Mouse (Mus musculus): ENCODE measurements around the gene Olfr985. TPM values are rescaled to one million over a fixed set of nuclear protein-coding genes. Genes with fewer than 3 reads are reported as not detected.

Olfr985 gene
- polyA plus RNA-seq (2012) = not detected in 2 replicates

GRCm38 (mm10) chr9:40130084-40130483 is at the start of gene Olfr985:
TSS of gene Olfr985 (minus strand) at chr9:40130184.
- no peak for TF ChIP-seq GATA1 (IDR thresholded peaks at IDR 0.05; ENCODE audit: low read length)
- no peak for TF ChIP-seq TAL1 (IDR thresholded peaks at IDR 0.05; ENCODE audit: low read length)
- no peaks in the 10 kb centered on the region for H3K27me3 ChIP-seq (ENCODE audit: control insufficient read depth)
- no peak within 1 kb of the TSS for H3K4me3 ChIP-seq (replicated peaks)
- H3K36me3 ChIP-seq (ENCODE audit: control insufficient read depth) = no peaks in the 10 kb centered on the region
- H3K9me3 ChIP-seq (ENCODE audit: control insufficient read depth, low read length) = no peaks in the 10 kb centered on the region
- H3K4me1 ChIP-seq (ENCODE audit: control insufficient read depth) = no peaks in the 10 kb centered on the region

- no peak for TF ChIP-seq TAL1 (IDR thresholded peaks at IDR 0.05; ENCODE audit: low read length)
- Histone ChIP-seq H3K36me3 (ENCODE audit: control insufficient read depth) (no peaks in the 10 kb centered on the region), H3K4me3 (replicated peaks) (no peak overlapping the region), H3K4me1 (ENCODE audit: control insufficient read depth) (no peaks in the 10 kb centered on the region), H3K9me3 (ENCODE audit: control insufficient read depth, low read length) (no peaks in the 10 kb centered on the region), H3K27me3 (ENCODE audit: control insufficient read depth) (no peaks in the 10 kb centered on the region)
These were observed 47.0 kb upstream of the Olfr985 start for GRCm38 (mm10) chr9:40177017-40177416.

- Histone ChIP-seq H3K4me1 (ENCODE audit: control insufficient read depth) (no peaks in the 10 kb centered on the region), H3K36me3 (ENCODE audit: control insufficient read depth) (no peaks in the 10 kb centered on the region), H3K9me3 (ENCODE audit: control insufficient read depth, low read length) (no peaks in the 10 kb centered on the region), H3K4me3 (replicated peaks) (no peak overlapping the region), H3K27me3 (ENCODE audit: control insufficient read depth) (no peaks in the 10 kb centered on the region)
- TF ChIP-seq TAL1 (IDR thresholded peaks at IDR 0.05; ENCODE audit: low read length) (no peak), GATA1 (IDR thresholded peaks at IDR 0.05; ENCODE audit: low read length) (no peak)
These were observed 36.5 kb upstream of the Olfr985 start for GRCm38 (mm10) chr9:40166446-40166845.

GRCm38 (mm10) chr9:40155118-40155644 is 25.2 kb upstream of the Olfr985 start:
- Histone ChIP-seq H3K36me3 (ENCODE audit: control insufficient read depth) (no peaks in the 10 kb centered on the region), H3K4me3 (replicated peaks) (no peak overlapping the region), H3K27me3 (ENCODE audit: control insufficient read depth) (no peaks in the 10 kb centered on the region), H3K9me3 (ENCODE audit: control insufficient read depth, low read length) (no peaks in the 10 kb centered on the region), H3K4me1 (ENCODE audit: control insufficient read depth) (no peaks in the 10 kb centered on the region)
- TF ChIP-seq GATA1 (IDR thresholded peaks at IDR 0.05; ENCODE audit: low read length) = no peak
- no peak for TF ChIP-seq TAL1 (IDR thresholded peaks at IDR 0.05; ENCODE audit: low read length)

GRCm38 (mm10) chr9:40141544-40141943 is 11.6 kb upstream of the Olfr985 start:
- H3K27me3 ChIP-seq (ENCODE audit: control insufficient read depth) = no peaks in the 10 kb centered on the region
- no peak overlapping the region for H3K4me3 ChIP-seq (replicated peaks)
- H3K4me1 ChIP-seq (ENCODE audit: control insufficient read depth) = no peaks in the 10 kb centered on the region
- no peak for TF ChIP-seq GATA1 (IDR thresholded peaks at IDR 0.05; ENCODE audit: low read length)
- TF ChIP-seq TAL1 (IDR thresholded peaks at IDR 0.05; ENCODE audit: low read length) = no peak
- no peaks in the 10 kb centered on the region for H3K36me3 ChIP-seq (ENCODE audit: control insufficient read depth)
- no peaks in the 10 kb centered on the region for H3K9me3 ChIP-seq (ENCODE audit: control insufficient read depth, low read length)

GRCm38 (mm10) chr9:40139484-40139883 is 9.5 kb upstream of the Olfr985 start:
- Histone ChIP-seq H3K4me3 (replicated peaks) (no peak overlapping the region), H3K27me3 (ENCODE audit: control insufficient read depth) (no peaks in the 10 kb centered on the region), H3K9me3 (ENCODE audit: control insufficient read depth, low read length) (no peaks in the 10 kb centered on the region), H3K4me1 (ENCODE audit: control insufficient read depth) (no peaks in the 10 kb centered on the region), H3K36me3 (ENCODE audit: control insufficient read depth) (no peaks in the 10 kb centered on the region)
- no peak for TF ChIP-seq GATA1 (IDR thresholded peaks at IDR 0.05; ENCODE audit: low read length)
- TF ChIP-seq TAL1 (IDR thresholded peaks at IDR 0.05; ENCODE audit: low read length) = no peak

GRCm38 (mm10) chr9:40136987-40137688 is 7.2 kb upstream of the Olfr985 start:
- Histone ChIP-seq H3K36me3 (ENCODE audit: control insufficient read depth) (no peaks in the 10 kb centered on the region), H3K4me3 (replicated peaks) (no peak overlapping the region), H3K4me1 (ENCODE audit: control insufficient read depth) (no peaks in the 10 kb centered on the region), H3K27me3 (ENCODE audit: control insufficient read depth) (no peaks in the 10 kb centered on the region), H3K9me3 (ENCODE audit: control insufficient read depth, low read length) (no peaks in the 10 kb centered on the region)
- TF ChIP-seq TAL1 (IDR thresholded peaks at IDR 0.05; ENCODE audit: low read length) = no peak

GRCm38 (mm10) chr9:40130556-40130955 is 572 bp upstream of the Olfr985 start:
- H3K4me3 ChIP-seq (replicated peaks) = no peak overlapping the region
- no peaks in the 10 kb centered on the region for H3K9me3 ChIP-seq (ENCODE audit: control insufficient read depth, low read length)
- no peaks in the 10 kb centered on the region for H3K4me1 ChIP-seq (ENCODE audit: control insufficient read depth)
- no peaks in the 10 kb centered on the region for H3K27me3 ChIP-seq (ENCODE audit: control insufficient read depth)
- TF ChIP-seq TAL1 (IDR thresholded peaks at IDR 0.05; ENCODE audit: low read length) (no peak), GATA1 (IDR thresholded peaks at IDR 0.05; ENCODE audit: low read length) (no peak)
- no peaks in the 10 kb centered on the region for H3K36me3 ChIP-seq (ENCODE audit: control insufficient read depth)

- Histone ChIP-seq H3K9me3 (ENCODE audit: control insufficient read depth, low read length) (no peaks in the 10 kb centered on the region), H3K27me3 (ENCODE audit: control insufficient read depth) (no peaks in the 10 kb centered on the region), H3K4me3 (replicated peaks) (no peak overlapping the region), H3K4me1 (ENCODE audit: control insufficient read depth) (no peaks in the 10 kb centered on the region), H3K36me3 (ENCODE audit: control insufficient read depth) (no peaks in the 10 kb centered on the region)
- TF ChIP-seq GATA1 (IDR thresholded peaks at IDR 0.05; ENCODE audit: low read length) (no peak), TAL1 (IDR thresholded peaks at IDR 0.05; ENCODE audit: low read length) (no peak)
These were observed 12.7 kb downstream of the Olfr985 start for GRCm38 (mm10) chr9:40117287-40117659.

Data from erythroblast, embryonic 14.5 days (primary cell).